Mouse (Mus musculus) midbrain, embryonic 16.5 days (tissue): Measurements from ENCODE around the gene Ppp6r3. TPM values are rescaled to one million over a fixed set of nuclear protein-coding genes. Genes with fewer than 3 reads are reported as not detected.

ENCODE experiments used
- ATAC-seq: fragments of 200-750 bp; cut with Nextera tagmentation; 2 replicates; pipeline ENCODE4 v1.8.0; 2017; ENCODE audit warnings: moderate TSS enrichment
- H3K27ac ChIP-seq: fragments of 300-500 bp; sonication (generic); 2 replicates; pipeline ENCODE4 v1.5.1; 2014; ENCODE audit warnings: mild to moderate bottlenecking, low read length, mixed read lengths
- H3K27me3 ChIP-seq: fragments of 300-500 bp; sonication (generic); 2 replicates; pipeline ENCODE4 v1.6.1; 2014; ENCODE audit warnings: low read depth, low read length, mixed read lengths; ENCODE audit not compliant: control insufficient read depth, insufficient read depth
- H3K36me3 ChIP-seq: fragments of 300-500 bp; sonication (generic); 2 replicates; pipeline ENCODE4 v1.6.1; 2014; ENCODE audit warnings: mild to moderate bottlenecking, low read length, moderate library complexity, mixed read lengths; ENCODE audit not compliant: control insufficient read depth, insufficient read depth
- H3K4me1 ChIP-seq: fragments of 300-500 bp; sonication (generic); 2 replicates; pipeline ENCODE4 v1.6.1; 2014; ENCODE audit warnings: mild to moderate bottlenecking, low read length, mixed read lengths; ENCODE audit not compliant: control insufficient read depth, insufficient read depth
- H3K4me2 ChIP-seq: fragments of 300-500 bp; sonication (generic); 2 replicates; pipeline ENCODE4 v1.6.1; 2014; ENCODE audit warnings: mild to moderate bottlenecking, low read length, mixed read lengths
- H3K4me3 ChIP-seq: fragments of 300-500 bp; sonication (generic); 2 replicates; pipeline ENCODE4 v1.5.1; 2014; ENCODE audit warnings: low read depth, mild to moderate bottlenecking, low read length, moderate library complexity, mixed read lengths
- H3K9ac ChIP-seq: fragments of 300-500 bp; sonication (generic); 2 replicates; pipeline ENCODE4 v1.6.1; 2014; ENCODE audit warnings: low read depth, low read length, mixed read lengths
- H3K9me3 ChIP-seq: fragments of 300-500 bp; sonication (generic); replicated peaks from 2 replicates; pipeline ENCODE4 v1.6.1; 2014; ENCODE audit warnings: mild to moderate bottlenecking, low read length, mixed read lengths; ENCODE audit not compliant: control insufficient read depth, poor library complexity, severe bottlenecking
- WGBS: fragments of 180-500 bp; shearing (Covaris S2); extraction: QIAGEN DNeasy Blood & Tissue Kit; methylation state at CpG from one replicate; pipeline ENCODE4 v1.1.7; 2014; 5-methylcytosine and 5-hydroxymethylcytosine counted together
- polyA plus RNA-seq: library from polyadenylated mRNA; unstranded; fragments of >200 nt; fragmentation: Nextera tagmentation; extraction: Ambion mirVana; gene quantifications from 2 replicates; pipeline ENCODE4 v1.2.1, GENCODE M21; 2015

Ppp6r3 gene
- polyA plus RNA-seq, 1 experiment from 2014 or later: 56.9 TPM

GRCm38 (mm10) chr19:3424214-3424613 lies 151.3 kb downstream of the Ppp6r3 start:
- Histone ChIP-seq H3K9ac (no peak overlapping the region), H3K4me1 (no peaks in the 10 kb centered on the region), H3K27me3 (no peaks in the 10 kb centered on the region), H3K27ac (no peak overlapping the region), H3K9me3 (no peaks in the 10 kb centered on the region), H3K4me2 (no peak overlapping the region), H3K4me3 (no peak overlapping the region), H3K36me3 (no peaks in the 10 kb centered on the region)
- ATAC-seq: no peak
- 85% methylated on average over 2 of the region's 2 CpGs for WGBS

GRCm38 (mm10) chr19:3422981-3423380 lies 152.6 kb downstream of the Ppp6r3 start:
- ATAC-seq: no peak
- Histone ChIP-seq H3K9me3 (no peaks in the 10 kb centered on the region), H3K27me3 (no peaks in the 10 kb centered on the region), H3K4me3 (no peak overlapping the region), H3K4me2 (no peak overlapping the region), H3K4me1 (no peaks in the 10 kb centered on the region), H3K36me3 (no peaks in the 10 kb centered on the region), H3K27ac (no peak overlapping the region), H3K9ac (no peak overlapping the region)
- 62% methylated on average over 4 of the region's 4 CpGs for WGBS

- H3K9ac ChIP-seq: no peak overlapping the region
- H3K27me3 ChIP-seq: no peaks in the 10 kb centered on the region
- ATAC-seq: no peak
- no peak overlapping the region for H3K27ac ChIP-seq
- no peaks in the 10 kb centered on the region for H3K36me3 ChIP-seq
- H3K4me1 ChIP-seq: no peaks in the 10 kb centered on the region
- no peak overlapping the region for H3K4me2 ChIP-seq
- no peaks in the 10 kb centered on the region for H3K9me3 ChIP-seq
- H3K4me3 ChIP-seq: no peak overlapping the region
- 30% methylated on average over 6 of the region's 6 CpGs for WGBS
Measured at GRCm38 (mm10) chr19:3422488-3422887, 153.1 kb downstream of the Ppp6r3 start.

GRCm38 (mm10) chr19:3419251-3419650 lies 156.3 kb downstream of the Ppp6r3 start:
- Histone ChIP-seq H3K4me3 (no peak overlapping the region), H3K9me3 (no peaks in the 10 kb centered on the region), H3K27ac (no peak overlapping the region), H3K4me1 (0 out of 2 replicates have a peak, but pooled peaks cover 3% of the 10 kb centered on the region), H3K9ac (no peak overlapping the region), H3K4me2 (no peak overlapping the region), H3K27me3 (no peaks in the 10 kb centered on the region; the same call in 1 of the 2 replicates), H3K36me3 (no peaks in the 10 kb centered on the region)
- 56% methylated on average over 5 of the region's 5 CpGs for WGBS
- no peak for ATAC-seq

- Histone ChIP-seq H3K4me1 (0 out of 2 replicates have a peak, but pooled peaks cover 5% of the 10 kb centered on the region), H3K9ac (peak within 1 kb of the TSS; percentile 52), H3K27ac (no peak within 1 kb of the TSS), H3K4me3 (peak within 1 kb of the TSS; percentile 37), H3K27me3 (no peaks in the 10 kb centered on the region; the same call in 1 of the 2 replicates), H3K4me2 (peak within 1 kb of the TSS; percentile 60), H3K9me3 (no peaks in the 10 kb centered on the region), H3K36me3 (no peaks in the 10 kb centered on the region)
- WGBS: 3% methylated on average over 37 of the region's 37 CpGs
- peak; percentile 15; the same call in 1 of the 2 replicates for ATAC-seq
Measured at GRCm38 (mm10) chr19:3414268-3414733, 161.2 kb downstream of the Ppp6r3 start, which contains the start of gene Gal. Gene Gal, minus strand, starts transcription at chr19:3414544.

- no peaks in the 10 kb centered on the region for H3K9me3 ChIP-seq
- H3K4me3 ChIP-seq: no peak overlapping the region
- WGBS: 77% methylated on average over 1 of the region's 1 CpGs
- H3K4me1 ChIP-seq: no peaks in the 10 kb centered on the region; the same call in 1 of the 2 replicates
- ATAC-seq: no peak
- no peaks in the 10 kb centered on the region for H3K36me3 ChIP-seq
- H3K9ac ChIP-seq: no peak overlapping the region
- no peak overlapping the region for H3K27ac ChIP-seq
- H3K27me3 ChIP-seq: no peaks in the 10 kb centered on the region
- H3K4me2 ChIP-seq: no peak overlapping the region
Measured at GRCm38 (mm10) chr19:3405531-3406281, 169.8 kb downstream of the Ppp6r3 start.

Other genes starting within 250 kb of the Ppp6r3 start
- gene Tesmin, start 186.9 kb downstream of the Ppp6r3 start, polyA plus RNA-seq: 0.81 and 0.84 TPM in 2 replicates
- 15.6 and 16.6 TPM in 2 replicates for gene Gal, start 161.2 kb downstream of the Ppp6r3 start, polyA plus RNA-seq
- gene Lrp5, start 110.8 kb upstream of the Ppp6r3 start, polyA plus RNA-seq: 0.89 and 0.92 TPM in 2 replicates
- 33.3 and 33.4 TPM in 2 replicates for gene 1810055G02Rik, start 132.5 kb upstream of the Ppp6r3 start, polyA plus RNA-seq
- gene Kmt5b, start 191.7 kb upstream of the Ppp6r3 start, polyA plus RNA-seq: 50.3 and 59.6 TPM in 2 replicates